Comparison of ENCODE assay signal across 31 mouse cellular contexts in the genomic region with DNA sequence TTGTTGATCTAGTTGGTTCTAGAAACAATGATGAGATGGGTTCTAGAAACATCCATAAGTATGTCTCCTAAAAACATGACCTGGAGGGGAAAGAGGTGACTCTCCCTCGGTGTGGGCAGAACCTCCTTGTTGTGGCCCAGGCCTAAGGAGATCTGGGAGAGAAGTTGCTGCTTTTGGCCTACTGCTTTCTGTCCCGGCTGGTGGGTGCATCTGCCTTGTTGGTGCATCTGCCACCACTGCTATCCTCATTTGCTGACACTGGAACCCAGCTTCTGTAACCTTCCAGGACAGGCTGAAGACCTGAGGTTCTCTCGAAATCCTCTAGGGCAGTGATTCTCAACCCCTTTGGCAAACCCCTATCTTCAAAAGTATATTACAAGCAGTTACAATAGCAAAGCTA. TPM values are rescaled to one million over a fixed set of nuclear protein-coding genes. Genes with fewer than 3 reads are reported as not detected.
"Had no signal": no experiment of that assay in that cellular context is flagged by ENCODE, and none has a peak within 500 bp of the region (broad histone marks: within the 10 kb centered on the region; RNA-seq: fewer than 3 reads in every experiment).

No protein-coding gene starts in this region.

- H3K27ac ChIP-seq: embryonic facial prominence, embryonic 10.5 days; embryonic facial prominence, embryonic 12.5 days; embryonic facial prominence, embryonic 13.5 days; embryonic facial prominence, embryonic 15.5 days; forebrain, embryonic 10.5 days; forebrain, embryonic 12.5 days; forebrain, embryonic 13.5 days; forebrain, embryonic 15.5 days; gastrocnemius, adult 2 months; heart, adult 2 months had no signal

- ATAC-seq: forebrain, embryonic 13.5 days; forebrain, embryonic 14.5 days had no signal

- H3K4me3 ChIP-seq: embryonic facial prominence, embryonic 10.5 days; embryonic facial prominence, embryonic 12.5 days; embryonic facial prominence, embryonic 13.5 days; embryonic facial prominence, embryonic 15.5 days; erythroblast, embryonic 14.5 days; forebrain, embryonic 10.5 days; forebrain, embryonic 12.5 days; forebrain, embryonic 13.5 days; forebrain, embryonic 15.5 days; gastrocnemius, adult 2 months; heart, adult 2 months had no signal

- DNase-seq: cerebellum, adult 2 months; cerebellum, adult 8-10 months; cerebellum, adult 9-10 months; cerebellum, postnatal 10 days; cerebellum, postnatal 14 days; cerebellum, postnatal 25 days; cerebellum, postnatal 36 days; embryo, embryonic 11 days; forebrain, postnatal 0 days; gastrocnemius, adult 2 months; gastrocnemius, postnatal 10 days; gastrocnemius, postnatal 14 days; gastrocnemius, postnatal 25 days; gastrocnemius, postnatal 36 days; heart, adult 18-20 months; heart, adult 2 months had no signal

- H3K4me1 ChIP-seq: embryonic facial prominence, embryonic 10.5 days; embryonic facial prominence, embryonic 12.5 days; embryonic facial prominence, embryonic 13.5 days; embryonic facial prominence, embryonic 15.5 days; forebrain, embryonic 10.5 days; forebrain, embryonic 12.5 days; forebrain, embryonic 13.5 days; forebrain, embryonic 15.5 days had no signal

- H3K9ac ChIP-seq: embryonic facial prominence, embryonic 12.5 days; embryonic facial prominence, embryonic 13.5 days; embryonic facial prominence, embryonic 15.5 days; forebrain, embryonic 12.5 days; forebrain, embryonic 13.5 days; forebrain, embryonic 15.5 days; forebrain, postnatal 0 days had no signal

- H3K9me3 ChIP-seq: embryonic facial prominence, embryonic 10.5 days; embryonic facial prominence, embryonic 12.5 days; embryonic facial prominence, embryonic 13.5 days; embryonic facial prominence, embryonic 15.5 days; forebrain, embryonic 10.5 days; forebrain, embryonic 12.5 days; forebrain, embryonic 13.5 days; forebrain, embryonic 15.5 days had no signal

- H3K27me3 ChIP-seq: embryonic facial prominence, embryonic 12.5 days; embryonic facial prominence, embryonic 13.5 days; embryonic facial prominence, embryonic 15.5 days; forebrain, embryonic 12.5 days; forebrain, embryonic 13.5 days; forebrain, embryonic 15.5 days had no signal

- H3K4me2 ChIP-seq: embryonic facial prominence, embryonic 12.5 days; embryonic facial prominence, embryonic 13.5 days; embryonic facial prominence, embryonic 15.5 days; forebrain, embryonic 12.5 days; forebrain, embryonic 13.5 days; forebrain, embryonic 15.5 days had no signal

RNA-seq across cellular contexts. Expression of gene Gm6525, which starts 8.5 kb away (rescaled TPM):
- total RNA-seq: common myeloid progenitor, adult 5-6 weeks; gastrocnemius, adult 18-20 months; gastrocnemius, adult 2 months; gastrocnemius, adult 8-10 months; gastrocnemius, postnatal 14 days; gastrocnemius, postnatal 25 days; gastrocnemius, postnatal 36 days; heart, adult 18-20 months; heart, adult 2 months had no signal
- polyA plus RNA-seq: cerebellum, adult 2 months; cortical plate, adult 2 months; erythroblast, embryonic 14.5 days; gonadal fat pad, adult 2 months; heart, adult 2 months had no signal
